Mouse (Mus musculus) T-helper 1 cell (primary cell): Measurements from ENCODE around the gene Pfdn6.
"Not testable (repeated sequence)": the region's sequence is repeated elsewhere in the genome, so short reads cannot be mapped to it uniquely, and the experiment has no call there.

Experiments used
- in situ Hi-C: fragments of 300-600 bp; cut with MboI, MseI; formaldehyde crosslinking; loops from one replicate; pipeline ENCODE4 v1.15.1; 2025; ENCODE audit warnings: high pct_unique_total_duplicates

Gene Pfdn6

GRCm38 (mm10) chr17:33955555-33956214 is 15.5 kb upstream of the Pfdn6 start, which contains the start of the genes Vps52 and Rps18:
Gene Vps52 (plus strand): TSS chr17:33955812.
Gene Rps18 (minus strand): TSS chr17:33956001.
- in situ Hi-C loops, result no loop called here

GRCm38 (mm10) chr17:33954646-33955554 is 14.8 kb upstream of the Pfdn6 start:
- in situ Hi-C loops, result no loop called here

- in situ Hi-C loops, result no loop called here
These were observed 13.9 kb upstream of the Pfdn6 start for GRCm38 (mm10) chr17:33953961-33954565.

GRCm38 (mm10) chr17:33953310-33953709 is 13.2 kb upstream of the Pfdn6 start:
- in situ Hi-C loops, result no loop called here

- in situ Hi-C loops, result no loop called here
These were observed 12.7 kb upstream of the Pfdn6 start for GRCm38 (mm10) chr17:33952879-33953278.

- in situ Hi-C loops, result not testable (repeated sequence)
These were observed 11.9 kb upstream of the Pfdn6 start for GRCm38 (mm10) chr17:33952015-33952414.

GRCm38 (mm10) chr17:33951021-33951946 is 11.1 kb upstream of the Pfdn6 start, which contains the start of gene B3galt4:
Gene B3galt4 (minus strand): TSS chr17:33951488.
- in situ Hi-C loops, result no loop called here

- in situ Hi-C loops, result no loop called here
These were observed 10.0 kb upstream of the Pfdn6 start for GRCm38 (mm10) chr17:33950131-33950625.

- in situ Hi-C loops, result no loop called here
These were observed 8.9 kb upstream of the Pfdn6 start for GRCm38 (mm10) chr17:33948905-33949537.

GRCm38 (mm10) chr17:33948090-33948904 is 8.2 kb upstream of the Pfdn6 start:
- in situ Hi-C loops, result no loop called here

GRCm38 (mm10) chr17:33947430-33948089 is 7.4 kb upstream of the Pfdn6 start:
- in situ Hi-C loops, result no loop called here

GRCm38 (mm10) chr17:33943454-33943853 is 3.3 kb upstream of the Pfdn6 start:
- in situ Hi-C loops, result no loop called here

- in situ Hi-C loops, result no loop called here
These were observed 1.2 kb upstream of the Pfdn6 start for GRCm38 (mm10) chr17:33941381-33941780.

- in situ Hi-C loops, result no loop called here
These were observed 838 bp upstream of the Pfdn6 start for GRCm38 (mm10) chr17:33940981-33941380.

GRCm38 (mm10) chr17:33938783-33939182 is 1.4 kb downstream of the Pfdn6 start:
- in situ Hi-C loops, result no loop called here

GRCm38 (mm10) chr17:33936993-33937392 is 3.1 kb downstream of the Pfdn6 start:
- in situ Hi-C loops, result no loop called here

GRCm38 (mm10) chr17:33935422-33936055 is 4.6 kb downstream of the Pfdn6 start:
- in situ Hi-C loops, result no loop called here

GRCm38 (mm10) chr17:33932970-33933369 is 7.2 kb downstream of the Pfdn6 start:
- in situ Hi-C loops, result no loop called here

- in situ Hi-C loops, result no loop called here
These were observed 7.7 kb downstream of the Pfdn6 start for GRCm38 (mm10) chr17:33932448-33932847.
